Mouse (Mus musculus) retina, postnatal 1 day (tissue): ENCODE results near the gene Usp17le.
"Not testable (repeated sequence)": the region's sequence is repeated elsewhere in the genome, so short reads cannot be mapped to it uniquely, and the experiment has no call there.

Experiments
- DNase-seq: peaks from one replicate; pipeline ENCODE4 v3.0.0-alpha.2; 2012

Usp17le gene

DNA sequence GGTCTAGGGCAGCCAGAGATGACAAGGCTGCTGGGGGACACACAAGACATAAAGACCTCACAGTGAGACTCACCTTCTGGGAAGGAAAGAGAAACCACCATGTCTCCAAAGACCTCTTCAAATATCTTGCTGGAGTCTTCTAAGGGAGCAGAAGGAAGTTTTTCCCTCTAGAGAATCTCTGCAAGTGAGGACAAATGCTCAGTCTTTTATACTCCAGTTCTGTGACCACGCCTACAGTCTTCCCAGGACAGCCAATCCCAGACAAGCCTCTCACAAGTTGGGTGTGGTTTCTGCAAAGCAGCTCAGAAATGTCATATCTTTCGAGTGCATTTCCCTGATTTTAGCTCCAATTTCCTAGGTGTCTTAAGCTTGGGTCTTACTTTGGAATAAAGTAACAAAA, at the start of gene Usp17le:
TSS of gene Usp17le (minus strand) at position 101 of the 400 bp plus-strand sequence.
- not testable (repeated sequence) for DNase-seq

- not testable (repeated sequence) for DNase-seq
Observed at GRCm38 (mm10) chr7:104810335-104810734, 33.1 kb upstream of the Usp17le start.

DNA sequence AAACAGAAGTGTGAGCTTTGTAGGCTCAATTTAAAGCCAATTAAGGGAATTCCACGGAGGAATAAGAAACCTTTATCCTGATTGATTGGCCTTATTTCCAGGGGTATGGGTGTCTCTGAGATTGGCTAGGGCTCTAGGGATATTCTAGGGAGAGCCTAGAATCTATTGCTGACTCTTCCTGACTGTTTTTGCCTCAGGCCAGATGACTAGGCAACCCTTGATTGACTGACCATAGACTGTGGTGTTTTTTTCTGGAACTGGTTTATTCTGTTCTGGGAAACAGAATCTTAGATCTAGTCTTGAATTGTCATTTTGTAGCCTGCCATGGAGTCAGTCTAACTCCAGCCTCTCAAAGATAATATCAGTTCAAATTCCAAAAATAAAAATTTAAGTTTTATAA, 13.5 kb upstream of the Usp17le start:
- no peak for DNase-seq
